Mouse (Mus musculus) liver, postnatal 0 days (tissue): ENCODE results near the gene Zgrf1.

Experiments used
- CTCF ChIP-seq: sonication (generic); IDR thresholded peaks from 2 replicates; pipeline ENCODE4 v1.5.1; 2016; ENCODE audit warnings: antibody characterized with exemption, low read depth
- EP300 ChIP-seq: IDR thresholded peaks from 2 replicates; pipeline ENCODE4 v1.6.1; 2016; ENCODE audit warnings: antibody characterized with exemption, low read depth, mild to moderate bottlenecking

DNA sequence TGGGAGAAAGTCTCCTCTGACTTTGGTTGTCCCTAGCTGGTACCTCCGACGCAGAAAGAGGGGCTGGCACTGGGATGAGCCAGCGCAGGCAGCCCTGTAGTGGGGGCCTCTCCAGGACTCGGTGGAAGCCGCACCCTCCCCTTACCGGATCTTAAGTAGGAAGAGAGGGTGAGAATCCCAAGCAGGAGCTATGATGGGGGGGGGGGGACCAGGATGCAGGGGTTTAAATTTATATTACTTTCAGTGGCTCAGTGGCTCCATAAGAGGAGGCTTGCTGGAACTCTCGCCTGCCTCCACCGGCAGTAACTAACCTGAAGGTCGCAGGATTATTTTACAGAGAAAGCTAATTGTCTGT is 74.6 kb downstream of the Zgrf1 start:
- TF ChIP-seq EP300 (no peak), CTCF (no peak)
